Comparison of ENCODE assay signal across 13 mouse cellular contexts in genomic region chr9:98974898-98975297, GRCm38 (mm10). TPM values are rescaled to one million over a fixed set of nuclear protein-coding genes. Genes with fewer than 3 reads are reported as not detected.
"Had no signal": no experiment of that assay in that cellular context is flagged by ENCODE, and none has a peak within 500 bp of the region (broad histone marks: within the 10 kb centered on the region; RNA-seq: fewer than 3 reads in every experiment).

No protein-coding gene starts in this region.

- DNase-seq: retina, postnatal 1 day; right cerebral cortex, adult 18-20 months; right cerebral cortex, postnatal 14 days; right cerebral cortex, postnatal 25 days; right cerebral cortex, postnatal 4 days; spleen, adult 18-20 months; thymus, adult 18-20 months; thymus, adult 2 months; thymus, postnatal 14 days; thymus, postnatal 25 days; thymus, postnatal 36 days; thymus, postnatal 4 days had no signal

RNA-seq across cellular contexts. Expression of gene Foxl2, which starts 19.8 kb away (rescaled TPM):
- total RNA-seq: neutrophil, adult 5-6 weeks had no signal
